Mouse (Mus musculus) embryonic facial prominence, embryonic 13.5 days (tissue): ENCODE data around the gene Ankzf1. TPM values are rescaled to one million over a fixed set of nuclear protein-coding genes. Genes with fewer than 3 reads are reported as not detected.

Experiments used
- ATAC-seq: fragments of 200-750 bp; cut with Nextera tagmentation; 2 replicates; pipeline ENCODE4 v1.8.0; 2017; ENCODE audit warnings: low read depth; ENCODE audit not compliant: insufficient number of reproducible peaks, insufficient read depth, low FRiP score, low TSS enrichment
- H3K27ac ChIP-seq: fragments of 300-500 bp; sonication (generic); 2 replicates; pipeline ENCODE4 v1.5.1; 2015; ENCODE audit warnings: moderate library complexity, mild to moderate bottlenecking, inconsistent platforms
- H3K27me3 ChIP-seq: fragments of 300-500 bp; sonication (generic); 2 replicates; pipeline ENCODE4 v1.6.1; 2015; ENCODE audit warnings: mild to moderate bottlenecking, inconsistent platforms
- H3K36me3 ChIP-seq: fragments of 300-500 bp; sonication (generic); 2 replicates; pipeline ENCODE4 v1.6.1; 2015; ENCODE audit warnings: mild to moderate bottlenecking, inconsistent platforms
- H3K4me1 ChIP-seq: fragments of 300-500 bp; sonication (generic); 2 replicates; pipeline ENCODE4 v1.6.1; 2015; ENCODE audit warnings: inconsistent platforms
- H3K4me2 ChIP-seq: fragments of 300-500 bp; sonication (generic); 2 replicates; pipeline ENCODE4 v1.6.1; 2015; ENCODE audit warnings: moderate library complexity, mild to moderate bottlenecking, inconsistent platforms
- H3K4me3 ChIP-seq: fragments of 300-500 bp; sonication (generic); 2 replicates; pipeline ENCODE4 v1.5.1; 2015; ENCODE audit warnings: mild to moderate bottlenecking, inconsistent platforms
- H3K9ac ChIP-seq: fragments of 300-500 bp; sonication (generic); 2 replicates; pipeline ENCODE4 v1.6.1; 2015; ENCODE audit warnings: mild to moderate bottlenecking, inconsistent platforms
- H3K9me3 ChIP-seq: fragments of 300-500 bp; sonication (generic); 2 replicates; pipeline ENCODE4 v1.6.1; 2016; ENCODE audit warnings: inconsistent platforms
- WGBS: fragments of 180-500 bp; shearing (Covaris S2); methylation state at CpG from one replicate; pipeline ENCODE4 v1.1.7; 2015; ENCODE audit warnings: mixed read lengths; 5-methylcytosine and 5-hydroxymethylcytosine counted together
- polyA plus RNA-seq: library from polyadenylated mRNA; unstranded; fragments of >200 nt; fragmentation: Nextera tagmentation; extraction: Ambion mirVana; gene quantifications from 2 replicates; pipeline ENCODE4 v1.2.1, GENCODE M21; 2015

Gene Ankzf1
- polyA plus RNA-seq, 1 experiment from 2014 or later, result 27.1 TPM

DNA sequence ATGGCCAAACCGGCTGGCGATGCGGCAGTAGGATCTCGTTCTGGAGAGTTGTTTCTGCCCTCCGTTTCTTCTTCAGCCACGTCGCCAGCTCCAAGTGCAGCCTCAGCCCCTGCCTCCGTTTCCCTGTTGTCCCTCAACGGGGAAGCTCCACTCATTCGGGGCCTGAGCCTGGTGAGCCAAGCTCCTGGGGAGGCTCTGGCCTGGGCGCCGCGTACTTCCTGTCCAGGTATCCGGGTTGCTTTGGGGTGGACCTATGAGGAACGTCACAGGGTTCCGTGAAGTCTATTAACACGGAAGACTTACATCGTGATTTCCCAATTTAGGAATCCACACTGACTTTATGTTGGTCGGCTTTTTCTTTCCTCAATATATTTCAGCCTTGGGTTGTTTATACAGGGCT, 501 bp downstream of the Ankzf1 start:
- peak overlapping the region; percentile 95 for H3K27ac ChIP-seq
- peaks cover 21% of the 10 kb centered on the region for H3K4me1 ChIP-seq
- no peak for ATAC-seq
- H3K9ac ChIP-seq, result peak overlapping the region; percentile 91
- H3K36me3 ChIP-seq, result peaks cover 42% of the 10 kb centered on the region
- peak overlapping the region; percentile 80 for H3K4me3 ChIP-seq
- no peaks in the 10 kb centered on the region for H3K27me3 ChIP-seq
- H3K4me2 ChIP-seq, result peak overlapping the region; percentile 90
- no peaks in the 10 kb centered on the region for H3K9me3 ChIP-seq
- WGBS, result under 1% methylated on average over 19 of the region's 19 CpGs

DNA sequence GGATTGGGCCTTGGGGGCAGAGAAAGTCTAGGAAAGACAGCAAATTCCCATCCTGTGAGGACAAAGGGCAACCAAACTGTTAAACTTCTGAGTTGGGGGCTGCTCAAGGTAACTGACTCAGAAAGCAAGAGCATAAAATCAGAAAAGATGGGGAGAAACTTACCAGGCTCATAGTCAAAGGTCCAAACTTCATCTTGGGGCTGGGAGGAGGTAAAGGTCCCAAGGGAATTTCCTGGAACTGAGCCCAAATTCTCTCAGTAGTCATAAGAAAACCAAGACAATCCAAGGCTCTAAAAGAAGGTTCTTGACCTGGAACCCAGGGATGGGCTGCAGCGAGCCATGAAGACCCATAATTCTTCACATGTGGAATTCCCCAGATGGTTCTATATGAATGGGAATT, 9.3 kb downstream of the Ankzf1 start:
- H3K4me3 ChIP-seq, result no peak overlapping the region
- no peak overlapping the region for H3K9ac ChIP-seq
- H3K4me1 ChIP-seq, result no peaks in the 10 kb centered on the region
- no peaks in the 10 kb centered on the region for H3K27me3 ChIP-seq
- no peak overlapping the region for H3K27ac ChIP-seq
- no peak for ATAC-seq
- 87% methylated on average over 1 of the region's 1 CpGs for WGBS
- H3K9me3 ChIP-seq, result no peaks in the 10 kb centered on the region
- no peak overlapping the region for H3K4me2 ChIP-seq
- peaks cover 45% of the 10 kb centered on the region for H3K36me3 ChIP-seq

DNA sequence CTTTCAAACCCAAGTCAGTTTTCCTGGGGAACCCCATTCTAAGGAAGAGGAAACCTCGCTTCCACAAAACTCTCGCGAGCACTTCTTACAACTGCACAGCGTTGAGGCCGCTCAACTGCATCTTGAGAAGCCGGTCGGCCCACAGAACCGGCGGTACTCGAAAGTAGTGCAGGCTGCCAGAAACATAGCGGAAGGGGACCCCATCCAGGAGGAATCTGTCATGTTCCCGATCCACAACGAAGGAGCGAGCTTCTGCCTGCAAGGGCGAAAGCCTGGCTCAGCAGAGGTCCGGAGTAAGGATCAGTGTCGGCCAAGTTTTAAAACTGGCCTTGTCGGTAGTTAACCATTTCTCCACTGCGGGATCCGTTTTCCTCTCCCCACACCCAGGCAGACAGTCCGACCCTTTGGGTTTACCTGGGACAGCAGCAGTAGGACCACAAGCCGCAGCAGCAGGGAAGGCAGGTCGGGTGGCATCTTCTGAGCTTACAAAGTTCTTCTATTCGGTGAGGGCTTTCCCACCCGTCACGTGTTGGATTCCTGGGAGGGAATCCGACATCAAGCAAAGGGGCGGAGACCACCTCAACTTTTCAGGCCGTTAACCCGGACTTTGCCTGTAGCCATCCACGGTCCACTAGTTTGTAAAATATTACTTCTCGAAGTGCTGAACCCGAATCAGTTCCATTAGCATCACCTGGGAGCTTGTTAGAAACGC, 17.2 kb downstream of the Ankzf1 start:
- Histone ChIP-seq H3K27ac (0 out of 2 replicates have a peak overlapping the region, but pooled peaks have one; percentile 29), H3K4me1 (peaks cover 36% of the 10 kb centered on the region), H3K4me2 (peak overlapping the region; percentile 95), H3K27me3 (no peaks in the 10 kb centered on the region), H3K36me3 (peaks cover 23% of the 10 kb centered on the region), H3K9me3 (no peaks in the 10 kb centered on the region), H3K9ac (peak overlapping the region; percentile 77), H3K4me3 (peak overlapping the region; percentile 49)
- 11% methylated on average over 34 of the region's 34 CpGs for WGBS
- no peak for ATAC-seq

DNA sequence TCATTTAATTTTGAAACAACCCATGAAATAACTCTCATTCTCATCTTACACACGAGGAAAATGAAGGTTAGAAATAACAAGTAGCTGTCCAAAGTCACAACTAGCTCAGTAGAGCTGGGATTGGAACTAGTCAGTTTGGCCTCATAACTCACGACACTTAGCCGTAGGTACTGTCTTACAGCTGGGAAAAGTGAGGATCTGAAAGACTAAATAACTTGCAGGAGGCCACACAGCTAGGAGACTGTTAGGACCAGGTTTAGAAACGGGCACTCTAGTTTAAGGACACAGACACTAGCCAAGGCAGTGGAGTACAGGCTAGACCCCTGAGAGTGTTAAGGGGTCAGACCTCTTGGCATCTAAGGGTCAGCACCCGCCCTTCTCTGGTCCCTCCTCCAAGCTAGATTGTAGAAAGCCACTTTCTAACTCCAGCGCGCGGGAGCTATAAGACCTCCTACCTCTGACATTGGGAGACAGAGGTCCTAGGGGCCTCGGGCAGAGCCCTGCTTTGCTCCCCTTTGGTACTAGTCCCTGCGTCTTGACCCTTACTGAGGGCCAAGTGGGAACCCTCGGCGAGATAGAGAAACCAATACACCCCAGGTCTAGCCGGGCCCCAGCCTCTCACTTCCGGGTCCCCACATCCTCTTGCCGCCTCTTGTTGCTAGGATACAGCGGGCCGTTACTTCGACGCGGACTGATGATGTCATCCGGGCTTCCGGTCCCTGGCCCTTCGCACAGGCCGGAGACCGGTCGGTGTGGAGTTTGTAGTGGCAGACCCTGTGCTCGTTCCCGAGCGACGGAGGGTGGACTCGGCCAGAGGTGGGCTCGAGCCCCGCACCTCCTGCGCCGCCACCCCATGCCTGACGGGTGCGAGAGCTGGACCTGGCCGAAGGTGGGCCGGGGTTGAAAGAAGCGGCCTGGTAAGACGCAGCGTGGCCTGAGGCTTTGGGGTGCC, 18.5 kb downstream of the Ankzf1 start, which contains the start of the genes Glb1l and Stk16:
TSS of gene Glb1l (minus strand) at position 678 of the 952 bp plus-strand sequence.
TSS of gene Stk16 (plus strand) at position 703 of the 952 bp plus-strand sequence.
- 5% methylated on average over 42 of the region's 42 CpGs for WGBS
- ATAC-seq, result peak; percentile 82

DNA sequence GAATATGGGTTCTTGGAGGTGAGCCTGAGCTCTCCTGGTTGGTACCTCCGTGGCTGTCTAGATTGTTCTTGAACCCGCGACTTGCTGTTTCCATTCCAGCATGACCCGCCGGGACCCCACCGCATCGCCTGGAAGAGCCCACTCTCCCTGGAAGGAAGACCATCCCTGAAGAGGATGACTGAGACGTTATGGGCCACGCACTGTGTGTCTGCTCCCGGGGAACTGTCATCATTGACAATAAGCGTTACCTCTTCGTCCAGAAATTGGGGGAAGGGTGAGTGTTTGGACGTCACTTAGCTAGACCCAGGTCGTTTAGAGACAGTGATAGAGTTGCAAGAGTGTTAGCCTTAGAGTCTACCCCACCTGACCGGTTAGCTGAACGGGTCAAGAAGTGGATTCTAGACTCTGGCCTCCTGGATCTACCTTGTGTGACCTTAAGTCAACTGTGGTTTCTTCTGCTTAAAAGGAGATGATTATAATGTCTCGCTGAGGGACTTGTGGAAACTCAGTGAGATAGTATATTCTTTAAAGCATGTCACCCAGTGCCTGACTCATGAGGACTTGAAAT, 19.3 kb downstream of the Ankzf1 start:
- peaks cover 7% of the 10 kb centered on the region for H3K27me3 ChIP-seq
- no peaks in the 10 kb centered on the region for H3K9me3 ChIP-seq
- H3K36me3 ChIP-seq, result peaks cover 41% of the 10 kb centered on the region
- ATAC-seq, result no peak
- no peak overlapping the region for H3K27ac ChIP-seq
- peak overlapping the region; percentile 96 for H3K9ac ChIP-seq
- H3K4me2 ChIP-seq, result peak overlapping the region; percentile 95
- H3K4me1 ChIP-seq, result peaks cover 36% of the 10 kb centered on the region
- 11% methylated on average over 17 of the region's 17 CpGs for WGBS
- peak overlapping the region; percentile 97 for H3K4me3 ChIP-seq

More for the DNA sequence above, 18.5 kb downstream of the Ankzf1 start, which contains the start of the genes Glb1l and Stk16:
- Histone ChIP-seq H3K4me3 (peak within 1 kb of the TSS; percentile 97), H3K36me3 (peaks cover 35% of the 10 kb centered on the region), H3K4me1 (peaks cover 36% of the 10 kb centered on the region), H3K4me2 (peak within 1 kb of the TSS; percentile 95), H3K9ac (peak within 1 kb of the TSS; percentile 96), H3K27me3 (no peaks in the 10 kb centered on the region), H3K9me3 (no peaks in the 10 kb centered on the region), H3K27ac (peak within 1 kb of the TSS; percentile 39; the same call in 1 of the 2 replicates)

DNA sequence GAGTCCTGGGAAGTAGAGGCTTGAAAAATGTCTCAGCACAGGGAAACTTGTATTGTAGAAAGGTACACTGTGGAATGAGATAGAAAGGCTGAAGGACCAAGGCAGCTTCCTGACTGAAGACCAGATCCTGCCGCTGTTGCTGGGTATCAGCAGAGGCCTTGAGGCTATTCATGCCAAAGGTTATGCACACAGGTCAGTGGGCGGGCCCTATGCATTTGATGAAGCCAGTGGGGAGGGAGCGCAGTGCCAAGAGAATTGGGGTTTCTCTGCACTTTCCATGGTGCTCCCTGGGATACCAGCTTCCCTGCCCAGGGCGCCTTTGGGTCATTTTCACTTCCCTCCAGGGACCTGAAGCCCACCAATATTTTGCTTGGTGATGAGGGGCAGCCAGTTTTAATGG, 20.6 kb downstream of the Ankzf1 start:
- ATAC-seq, result no peak
- Histone ChIP-seq H3K27ac (no peak overlapping the region), H3K4me2 (0 out of 2 replicates have a peak overlapping the region, but pooled peaks have one; percentile 1), H3K9me3 (no peaks in the 10 kb centered on the region), H3K36me3 (peaks cover 41% of the 10 kb centered on the region), H3K9ac (no peak overlapping the region), H3K4me3 (no peak overlapping the region), H3K27me3 (peaks cover 20% of the 10 kb centered on the region), H3K4me1 (peaks cover 36% of the 10 kb centered on the region)
- WGBS, result 71% methylated on average over 4 of the region's 4 CpGs

DNA sequence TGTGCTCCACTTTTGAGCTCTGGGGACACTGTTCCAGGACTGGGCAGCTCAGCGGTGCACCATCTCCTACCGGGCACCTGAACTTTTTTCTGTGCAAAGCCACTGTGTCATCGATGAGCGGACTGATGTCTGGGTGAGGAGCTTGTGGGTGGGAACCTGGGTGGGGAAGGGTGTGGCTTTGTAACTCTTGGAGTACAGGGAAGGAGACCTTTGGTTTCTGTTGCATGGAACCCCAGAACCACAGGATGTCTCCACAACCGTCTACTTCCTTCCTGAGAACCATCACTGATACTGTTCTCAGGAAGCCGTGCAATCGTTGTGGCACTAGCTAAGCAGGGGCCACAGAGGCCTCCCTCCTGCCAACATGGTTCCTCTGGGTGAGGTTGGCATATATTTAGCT, 21.1 kb downstream of the Ankzf1 start:
- Histone ChIP-seq H3K4me1 (peaks cover 38% of the 10 kb centered on the region), H3K4me2 (no peak overlapping the region), H3K27ac (no peak overlapping the region), H3K9me3 (no peaks in the 10 kb centered on the region), H3K27me3 (peaks cover 26% of the 10 kb centered on the region), H3K4me3 (no peak overlapping the region), H3K36me3 (peaks cover 41% of the 10 kb centered on the region), H3K9ac (no peak overlapping the region)
- no peak for ATAC-seq
- WGBS, result 86% methylated on average over 7 of the region's 7 CpGs

DNA sequence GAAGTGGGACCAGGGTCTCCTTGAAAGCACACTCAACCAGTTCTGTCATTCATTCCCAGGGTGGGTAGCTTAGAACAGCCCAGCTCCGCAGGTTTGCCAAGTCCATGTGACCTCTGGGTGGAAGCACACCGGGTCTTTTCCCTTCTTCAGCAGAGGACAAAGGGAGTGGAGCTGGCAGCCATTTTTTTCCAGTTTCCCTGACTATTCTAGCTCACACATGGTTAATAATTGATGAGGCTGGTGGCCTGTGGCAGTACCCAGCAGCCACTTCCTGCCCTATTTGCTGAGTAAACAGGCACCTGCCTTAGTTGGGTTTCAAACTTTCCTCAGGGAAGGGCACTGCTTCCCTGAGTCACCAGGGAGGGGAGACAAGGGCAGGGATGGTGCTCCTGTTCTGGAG, 22.5 kb downstream of the Ankzf1 start:
- peaks cover 40% of the 10 kb centered on the region for H3K4me1 ChIP-seq
- H3K27me3 ChIP-seq, result peaks cover 39% of the 10 kb centered on the region
- no peaks in the 10 kb centered on the region for H3K9me3 ChIP-seq
- no peak overlapping the region for H3K4me2 ChIP-seq
- peaks cover 41% of the 10 kb centered on the region for H3K36me3 ChIP-seq
- H3K4me3 ChIP-seq, result no peak overlapping the region
- no peak for ATAC-seq
- WGBS, result 84% methylated on average over 2 of the region's 2 CpGs
- H3K27ac ChIP-seq, result no peak overlapping the region
- no peak overlapping the region for H3K9ac ChIP-seq

DNA sequence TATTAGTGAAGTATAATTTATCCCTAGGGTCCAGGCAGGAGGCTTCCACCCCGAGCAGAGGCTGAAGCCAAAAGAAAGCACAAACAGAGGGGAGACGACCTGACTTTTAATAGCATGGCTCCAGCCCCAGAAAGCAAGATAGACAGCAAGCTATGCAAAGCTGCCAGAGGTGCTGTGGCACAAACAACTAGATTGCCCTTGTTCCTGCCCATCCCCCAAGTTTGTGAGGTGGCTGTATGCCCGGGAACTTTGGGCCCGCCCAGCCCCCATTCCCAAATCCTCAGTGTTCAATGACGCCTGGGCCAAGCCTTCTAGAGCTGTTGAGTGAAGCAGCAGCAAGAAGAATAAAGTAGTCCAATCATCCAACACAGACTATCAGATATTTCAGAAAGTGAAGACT, 22.9 kb downstream of the Ankzf1 start:
- Histone ChIP-seq H3K27ac (no peak overlapping the region), H3K4me3 (no peak overlapping the region), H3K4me1 (peaks cover 40% of the 10 kb centered on the region), H3K36me3 (peaks cover 41% of the 10 kb centered on the region), H3K4me2 (no peak overlapping the region), H3K9me3 (no peaks in the 10 kb centered on the region), H3K27me3 (peaks cover 44% of the 10 kb centered on the region), H3K9ac (no peak overlapping the region)
- no peak for ATAC-seq
- 75% methylated on average over 5 of the region's 5 CpGs for WGBS

DNA sequence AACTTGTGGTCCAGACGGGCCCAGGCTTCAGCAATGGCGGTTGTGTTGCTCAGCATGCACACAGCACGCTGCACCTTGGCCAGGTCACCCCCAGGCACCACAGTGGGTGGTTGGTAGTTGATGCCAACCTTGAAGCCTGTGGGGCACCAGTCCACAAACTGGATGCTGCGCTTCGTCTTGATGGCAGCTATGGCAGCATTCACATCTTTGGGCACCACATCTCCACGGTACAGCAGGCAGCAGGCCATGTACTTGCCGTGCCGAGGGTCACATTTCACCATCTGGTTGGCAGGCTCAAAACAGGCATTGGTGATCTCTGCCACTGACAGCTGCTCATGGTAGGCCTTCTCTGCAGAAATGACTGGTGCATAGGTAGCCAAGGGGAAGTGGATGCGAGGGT, 23.8 kb downstream of the Ankzf1 start:
- H3K4me1 ChIP-seq, result peaks cover 36% of the 10 kb centered on the region
- no peak overlapping the region for H3K4me3 ChIP-seq
- no peak overlapping the region for H3K4me2 ChIP-seq
- no peak overlapping the region for H3K27ac ChIP-seq
- peaks cover 41% of the 10 kb centered on the region for H3K36me3 ChIP-seq
- WGBS, result 93% methylated on average over 9 of the region's 9 CpGs
- no peaks in the 10 kb centered on the region for H3K9me3 ChIP-seq
- H3K9ac ChIP-seq, result no peak overlapping the region
- ATAC-seq, result no peak
- peaks cover 52% of the 10 kb centered on the region for H3K27me3 ChIP-seq
